Mouse (Mus musculus): ENCODE measurements around the gene Hpd.

- TF ChIP-seq EP300 (IDR thresholded peaks at IDR 0.05; ENCODE audit: low read depth) (no peak), CTCF (IDR thresholded peaks at IDR 0.05; ENCODE audit: low read depth) (no peak)
Observed at GRCm38 (mm10) chr5:123167591-123167990, 14.9 kb downstream of the Hpd start.

All from liver, embryonic 14.5 days (tissue).